Mouse (Mus musculus) C2C12 (cell line): ENCODE measurements around the gene Itm2c. TPM values are rescaled to one million over a fixed set of nuclear protein-coding genes. Genes with fewer than 3 reads are reported as not detected.

ENCODE experiments used
- H3K27me3 ChIP-seq: one replicate; pipeline ENCODE4 v1.6.1; 2011; ENCODE audit not compliant: control insufficient read depth, insufficient read depth, insufficient read length
- H3K36me3 ChIP-seq: one replicate; pipeline ENCODE4 v1.6.1; 2011; ENCODE audit not compliant: control insufficient read depth, insufficient read depth
- H3K4me3 ChIP-seq: one replicate; pipeline ENCODE4 v1.5.1; 2011; ENCODE audit warnings: mild to moderate bottlenecking, control low read depth; ENCODE audit not compliant: poor library complexity, insufficient read depth, severe bottlenecking
- H3K79me2 ChIP-seq: one replicate; pipeline ENCODE4 v1.6.1; 2011; ENCODE audit not compliant: control insufficient read depth, insufficient read depth
- H3K79me3 ChIP-seq: one replicate; pipeline ENCODE4 v1.6.1; 2011; ENCODE audit warnings: low read depth, control low read depth
- H3ac ChIP-seq: one replicate; pipeline ENCODE3; 2011; ENCODE audit warnings: low read depth; ENCODE audit not compliant: control insufficient read depth, insufficient read length
- CEBPB ChIP-seq: IDR thresholded peaks from one replicate; pipeline ENCODE4 v1.6.1; 2011; ENCODE audit warnings: low read depth, mild to moderate bottlenecking, control low read depth, moderate library complexity
- CTCF ChIP-seq: IDR thresholded peaks from one replicate; pipeline ENCODE4 v1.5.1; 2011; ENCODE audit not compliant: control insufficient read depth, insufficient read depth, insufficient read length
- FOSL1 ChIP-seq: IDR thresholded peaks from one replicate; pipeline ENCODE4 v1.8.0; 2011; ENCODE audit warnings: mild to moderate bottlenecking, low read length; ENCODE audit not compliant: poor library complexity, insufficient read depth, severe bottlenecking
- MAX ChIP-seq: IDR thresholded peaks from one replicate; pipeline ENCODE4 v1.6.1; 2011; ENCODE audit warnings: mild to moderate bottlenecking, control low read depth
- MYOD1 ChIP-seq: IDR thresholded peaks from one replicate; pipeline ENCODE4 v1.6.1; 2011; ENCODE audit warnings: low read depth; ENCODE audit not compliant: control insufficient read depth, insufficient read length
- MYOG ChIP-seq: IDR thresholded peaks from one replicate; pipeline ENCODE4 v1.6.1; 2011; ENCODE audit not compliant: control insufficient read depth, insufficient read length; ENCODE audit errors: extremely low read depth
- USF1 ChIP-seq: IDR thresholded peaks from one replicate; pipeline ENCODE4 v1.6.1; 2011; ENCODE audit warnings: low read depth, mild to moderate bottlenecking, control low read depth, moderate library complexity
- long read RNA-seq, 2 experiments: library from polyadenylated mRNA; unstranded; transcript quantifications; one replicate each; pipeline ENCODE4 v2.0.0; 2019 to 2020
- polyA plus RNA-seq: library from polyadenylated mRNA; unstranded; fragments of >200 nt; fragmentation: generic; extraction: Trizol; gene quantifications from one replicate; pipeline ENCODE4 v1.2.1, GENCODE M21; 2012; ENCODE audit warnings: missing spikeins

Gene Itm2c
- polyA plus RNA-seq, result 60.7 TPM
- long read RNA-seq, experiment 1, transcript Itm2c-201 (6 exons, 2,230 nt), result major isoform, 106 of 131 reads
- long read RNA-seq, experiment 1, partial matches to known transcripts, result 4 of 131 reads
- long read RNA-seq, experiment 1, other reads (novel, unspliced or antisense), result 21 of 131 reads
- long read RNA-seq, experiment 2, transcript Itm2c-201 (6 exons, 2,230 nt), result major isoform, 234 of 235 reads
- long read RNA-seq, experiment 2, partial matches to known transcripts, result 0 of 235 reads
- long read RNA-seq, experiment 2, other reads (novel, unspliced or antisense), result 1 of 235 reads

DNA sequence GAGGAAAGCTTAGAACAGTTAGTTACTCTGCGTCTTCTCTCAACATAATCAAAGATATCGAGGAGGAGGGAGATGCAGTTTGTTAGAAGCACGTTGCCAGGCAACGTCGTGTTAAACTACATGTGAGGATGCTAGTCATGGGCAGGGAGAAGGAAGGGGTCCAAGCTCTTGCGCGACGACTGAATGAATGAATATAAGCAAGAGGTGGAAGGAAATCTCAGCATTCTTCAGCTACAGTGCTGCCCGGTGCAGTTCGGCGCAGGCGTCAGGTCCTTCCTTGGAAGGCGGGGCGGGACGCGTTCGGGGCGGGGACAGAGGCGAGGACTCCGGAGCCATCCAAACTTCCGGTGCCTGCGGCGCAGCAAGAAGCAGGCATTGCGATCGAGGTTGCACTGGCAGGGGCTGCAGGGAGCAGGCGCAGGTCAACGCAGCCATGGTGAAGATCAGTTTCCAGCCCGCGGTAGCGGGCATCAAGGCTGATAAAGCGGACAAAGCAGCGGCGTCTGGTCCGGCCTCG is at the start of gene Itm2c:
Itm2c (plus strand) TSS at position 51 of the 517 bp plus-strand sequence.
- Histone ChIP-seq H3K36me3 (no peaks in the 10 kb centered on the region), H3K4me3 (peak within 1 kb of the TSS; percentile 61), H3K27me3 (no peaks in the 10 kb centered on the region), H3K79me3 (peaks cover 1% of the 10 kb centered on the region), H3ac (peak within 1 kb of the TSS; percentile 65), H3K79me2 (peaks cover 11% of the 10 kb centered on the region)
- TF ChIP-seq MAX (peak; percentile 16), FOSL1 (no peak), MYOG (no peak)

DNA sequence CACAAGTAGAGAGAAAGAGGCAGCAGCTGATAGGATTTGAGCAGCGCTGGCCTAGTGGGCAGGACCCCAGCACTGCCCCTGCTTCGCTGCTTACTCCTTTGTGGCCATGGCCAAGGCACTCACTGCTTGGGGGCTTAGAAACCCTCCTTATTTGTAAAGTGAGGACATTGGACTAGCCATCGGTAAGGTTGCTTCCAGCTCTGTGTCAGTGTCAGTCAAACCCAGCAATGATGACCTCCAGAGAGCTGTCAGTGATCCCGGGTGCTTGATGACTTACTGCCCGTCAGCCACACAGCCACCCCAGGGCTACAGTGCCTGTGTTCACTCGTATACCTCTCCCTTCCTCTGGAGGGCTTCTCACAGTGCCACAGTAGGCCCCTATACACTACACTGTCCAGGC is 49.1 kb upstream of the Itm2c start:
- no peaks in the 10 kb centered on the region for H3K79me3 ChIP-seq
- H3K79me2 ChIP-seq, result no peaks in the 10 kb centered on the region
- TF ChIP-seq CTCF (no peak), CEBPB (no peak), USF1 (no peak), MYOG (no peak)
- H3K4me3 ChIP-seq, result no peak overlapping the region
- H3K36me3 ChIP-seq, result peaks cover 55% of the 10 kb centered on the region
- no peaks in the 10 kb centered on the region for H3K27me3 ChIP-seq
- no peak overlapping the region for H3ac ChIP-seq

DNA sequence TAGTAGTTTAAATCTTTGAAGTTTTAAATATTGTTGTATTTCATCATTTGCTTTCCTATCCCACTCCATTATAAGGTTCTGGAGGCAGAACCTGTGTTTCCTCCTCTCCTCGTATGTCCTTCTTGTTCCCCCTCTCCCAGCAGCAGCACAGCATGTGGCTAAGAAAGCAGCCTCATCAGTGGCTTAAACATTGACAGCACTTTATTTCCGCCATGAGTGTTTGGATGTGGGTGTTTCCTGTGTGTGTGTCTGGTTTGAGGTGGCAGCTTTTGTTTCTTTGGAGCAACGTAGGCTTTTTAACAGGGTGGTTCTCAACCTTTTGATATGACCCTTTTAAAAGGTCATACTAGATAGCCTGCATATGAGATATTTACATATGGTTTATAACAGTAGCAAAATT is 48.6 kb upstream of the Itm2c start:
- no peaks in the 10 kb centered on the region for H3K27me3 ChIP-seq
- H3K4me3 ChIP-seq, result no peak overlapping the region
- H3K36me3 ChIP-seq, result peaks cover 60% of the 10 kb centered on the region

DNA sequence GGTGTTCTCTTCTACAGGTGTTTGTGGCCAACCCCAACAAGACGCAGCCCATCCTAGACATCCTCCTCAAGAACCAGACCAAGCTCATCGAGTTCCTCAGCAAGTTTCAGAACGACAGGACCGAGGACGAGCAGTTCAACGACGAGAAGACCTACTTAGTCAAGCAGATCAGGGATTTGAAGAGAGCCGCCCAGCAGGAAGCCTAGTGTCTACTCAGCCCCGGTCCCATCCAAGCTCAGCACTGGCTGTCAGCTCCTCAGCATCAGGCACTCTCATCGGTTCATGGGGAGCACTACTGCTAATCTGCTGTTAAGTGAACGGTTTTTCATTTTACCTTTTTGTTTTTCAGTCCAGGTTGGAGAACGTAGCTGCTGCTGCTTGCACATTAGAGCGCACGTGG is 45.1 kb upstream of the Itm2c start:
- Histone ChIP-seq H3K79me3 (no peaks in the 10 kb centered on the region), H3K4me3 (no peak overlapping the region), H3K27me3 (no peaks in the 10 kb centered on the region), H3ac (no peak overlapping the region), H3K79me2 (no peaks in the 10 kb centered on the region), H3K36me3 (peaks cover 60% of the 10 kb centered on the region)
- no peak for TF ChIP-seq MYOG
- TF ChIP-seq CTCF, result no peak
- no peak for TF ChIP-seq CEBPB
- no peak for TF ChIP-seq MYOD1
- no peak for TF ChIP-seq USF1
- TF ChIP-seq MAX, result no peak
- no peak for TF ChIP-seq FOSL1

More for the DNA sequence above, 48.6 kb upstream of the Itm2c start:
- TF ChIP-seq MYOD1, result no peak
- no peak for TF ChIP-seq CTCF
- no peak for TF ChIP-seq MAX
- TF ChIP-seq USF1, result no peak
- TF ChIP-seq CEBPB, result no peak
- no peak for TF ChIP-seq MYOG
- H3ac ChIP-seq, result no peak overlapping the region
- H3K79me3 ChIP-seq, result no peaks in the 10 kb centered on the region
- no peaks in the 10 kb centered on the region for H3K79me2 ChIP-seq

DNA sequence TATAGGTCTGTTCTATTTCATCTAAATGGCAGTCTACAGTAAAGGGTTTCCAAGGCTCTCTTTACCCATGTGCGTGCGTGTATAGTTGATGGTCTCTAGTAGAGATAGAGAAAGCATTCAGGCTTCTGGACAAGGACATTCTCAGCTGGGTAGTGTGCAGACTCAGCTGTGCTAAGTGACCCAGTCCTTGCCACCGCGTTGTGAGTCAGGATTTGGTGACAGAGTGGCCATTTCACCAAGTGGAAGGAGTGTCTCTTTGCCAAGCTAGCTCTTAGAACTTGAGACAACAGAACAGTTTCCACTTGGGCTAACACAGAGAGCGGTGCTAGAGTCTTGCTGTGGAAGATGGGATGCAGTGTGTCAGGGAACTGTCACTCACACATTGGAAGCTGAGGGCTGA is 43.2 kb upstream of the Itm2c start:
- H3K79me2 ChIP-seq, result no peaks in the 10 kb centered on the region
- H3K79me3 ChIP-seq, result no peaks in the 10 kb centered on the region
- H3ac ChIP-seq, result no peak overlapping the region
- H3K27me3 ChIP-seq, result no peaks in the 10 kb centered on the region
- no peak for TF ChIP-seq MAX
- TF ChIP-seq MYOG, result no peak
- TF ChIP-seq FOSL1, result no peak
- no peak overlapping the region for H3K4me3 ChIP-seq
- peaks cover 48% of the 10 kb centered on the region for H3K36me3 ChIP-seq

DNA sequence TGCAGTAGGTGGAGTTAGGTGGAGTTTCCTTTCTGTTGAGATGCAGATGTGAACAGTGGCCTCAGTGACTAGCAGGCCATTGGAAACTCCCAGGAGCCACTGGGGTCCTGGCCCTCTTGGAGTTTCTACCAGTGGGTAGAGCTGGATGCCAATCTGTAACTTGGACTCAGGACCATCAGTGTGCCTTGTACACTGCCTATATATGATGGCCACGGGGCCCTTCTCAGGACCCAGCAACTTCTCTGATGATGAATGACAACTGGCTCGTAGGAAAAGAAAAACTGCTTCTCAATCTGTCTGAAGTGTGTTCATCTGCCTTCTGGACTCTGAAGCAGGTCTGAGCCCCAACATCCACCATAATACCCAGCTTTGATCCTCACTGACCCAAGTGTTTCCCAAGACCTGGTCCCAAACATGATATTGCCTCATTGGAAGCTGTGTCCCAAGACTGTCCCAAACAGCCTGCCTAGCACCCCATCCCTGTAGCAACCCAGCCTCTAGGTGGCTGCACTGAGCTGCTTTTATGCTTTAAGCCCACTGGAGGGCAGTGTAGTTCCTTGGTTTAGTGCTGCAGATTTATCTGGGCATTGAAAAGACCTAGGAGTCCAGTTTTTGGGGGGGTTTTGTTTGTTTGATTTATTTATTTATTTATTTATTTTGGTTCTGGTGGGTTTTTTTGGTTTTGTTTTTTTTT is 40.9 kb upstream of the Itm2c start:
- H3K79me2 ChIP-seq, result no peaks in the 10 kb centered on the region
- TF ChIP-seq FOSL1 (no peak), MYOD1 (no peak), USF1 (no peak), CTCF (peak; percentile 96), MAX (no peak)
- H3K36me3 ChIP-seq, result peaks cover 31% of the 10 kb centered on the region
- no peaks in the 10 kb centered on the region for H3K79me3 ChIP-seq
- no peak overlapping the region for H3K4me3 ChIP-seq
- no peak overlapping the region for H3ac ChIP-seq
- no peaks in the 10 kb centered on the region for H3K27me3 ChIP-seq
